Comparison of ENCODE assay signal across 8 mouse cellular contexts in the genomic region with DNA sequence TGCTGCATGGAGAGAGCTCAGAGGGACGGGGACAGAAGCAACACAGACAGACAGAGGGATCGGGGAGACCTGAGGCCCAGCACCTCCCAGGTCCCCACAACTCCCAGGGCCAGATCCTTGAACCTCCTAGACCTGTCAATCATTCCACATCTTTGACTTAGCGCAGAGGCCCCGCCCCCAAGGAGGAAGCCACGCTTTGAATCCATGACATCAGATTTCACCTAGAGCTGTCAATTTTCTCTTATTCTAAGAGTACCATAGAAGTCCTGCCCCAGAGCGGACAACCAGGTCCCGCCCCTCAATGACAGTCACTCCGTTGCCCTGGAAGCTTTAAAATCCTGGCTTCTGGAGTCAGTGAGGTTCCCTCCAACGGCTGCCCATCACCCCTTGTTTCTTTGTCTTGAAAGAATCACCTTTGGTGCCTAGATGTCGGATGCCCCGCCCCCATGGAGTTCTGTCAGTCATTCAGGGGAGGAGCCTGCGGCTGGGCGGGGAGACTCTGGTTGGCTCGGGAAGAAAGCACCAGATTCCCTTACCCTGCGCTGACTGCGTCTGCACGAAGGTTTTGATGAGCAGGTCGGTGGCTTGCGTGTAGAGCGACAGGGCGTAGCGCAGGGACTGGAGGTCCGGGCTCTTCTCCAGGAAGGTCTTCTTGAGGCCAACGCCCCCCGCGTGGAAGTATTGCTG. TPM values are rescaled to one million over a fixed set of nuclear protein-coding genes. Genes with fewer than 3 reads are reported as not detected.
A peak's percentile ranks its signal among the peaks of the same experiment; 100 is the strongest.
DNase-seq lines count a peak whose midpoint lies in the region; ATAC-seq and TF ChIP-seq lines count a peak whose summit lies in the region.

No protein-coding gene starts in this region.

- no peaks in the 10 kb centered on the region for H3K27me3 ChIP-seq in hindbrain, embryonic 15.5 days
- 0 out of 2 replicates have a peak, but pooled peaks cover 3% of the 10 kb centered on the region for H3K27me3 ChIP-seq in liver, adult 2 months (ENCODE audit: control insufficient read depth, insufficient read depth, low read length)
- no peaks in the 10 kb centered on the region for H3K27me3 ChIP-seq in midbrain, postnatal 0 days (ENCODE audit: insufficient read depth, low read length)

- peak overlapping the region; percentile 18 for H3K4me2 ChIP-seq in hindbrain, embryonic 15.5 days
- H3K4me2 ChIP-seq in midbrain, postnatal 0 days (ENCODE audit: low read depth, low read length, poor library complexity, severe bottlenecking), result 0 out of 2 replicates have a peak overlapping the region, but pooled peaks have one; percentile 3

- peaks cover 15% of the 10 kb centered on the region for H3K4me1 ChIP-seq in hindbrain, embryonic 15.5 days (replicated peaks)
- H3K4me1 ChIP-seq in liver, adult 2 months (ENCODE audit: control insufficient read depth, insufficient read depth, low read length), result no peaks in the 10 kb centered on the region
- H3K4me1 ChIP-seq in midbrain, postnatal 0 days (ENCODE audit: insufficient read depth, low read length), result 0 out of 2 replicates have a peak, but pooled peaks cover 4% of the 10 kb centered on the region

- H3K4me3 ChIP-seq in hindbrain, embryonic 15.5 days, result no peak overlapping the region
- H3K4me3 ChIP-seq in liver, adult 2 months (ENCODE audit: insufficient read depth, low read depth, low read length), result no peak overlapping the region
- H3K4me3 ChIP-seq in midbrain, postnatal 0 days (ENCODE audit: low read depth, low read length), result no peak overlapping the region

- H3K9ac ChIP-seq in hindbrain, embryonic 15.5 days, result no peak overlapping the region
- no peak overlapping the region for H3K9ac ChIP-seq in liver, adult 2 months (ENCODE audit: low read depth, low read length)
- H3K9ac ChIP-seq in midbrain, postnatal 0 days (replicated peaks; ENCODE audit: low read length, poor library complexity, severe bottlenecking), result no peak overlapping the region

- DNase-seq in CD8-positive naive resting alpha-beta T cell, adult 2 months (ENCODE audit: low read depth in 2 of 2, low spot score in 2 of 2), result peak; percentile 29 to 54
- peak; percentile 84 for DNase-seq in WW6 (ENCODE audit: low read depth, low spot score)
- peak; percentile 47 for DNase-seq in liver, adult 2 months (ENCODE audit: extremely low read depth, low read depth, low spot score)
- DNase-seq in midbrain, postnatal 0 days (ENCODE audit: low spot score), result peak; percentile 50
- DNase-seq in thymus, postnatal 36 days, result peak; percentile 79 to 85
- no peak for DNase-seq in ovary, adult 18-20 months (ENCODE audit: low spot score)

- 6% methylated on average over 26 of the region's 26 CpGs for WGBS in hindbrain, embryonic 15.5 days
- 7% methylated on average over 26 of the region's 26 CpGs for WGBS in liver, adult 2 months
- WGBS in midbrain, postnatal 0 days, result 9% methylated on average over 26 of the region's 26 CpGs

- no peaks in the 10 kb centered on the region for H3K9me3 ChIP-seq in hindbrain, embryonic 15.5 days
- no peaks in the 10 kb centered on the region for H3K9me3 ChIP-seq in midbrain, postnatal 0 days (ENCODE audit: low read length)

- H3K36me3 ChIP-seq in hindbrain, embryonic 15.5 days, result peaks cover 5% of the 10 kb centered on the region; the same call in 1 of the 2 replicates
- no peaks in the 10 kb centered on the region for H3K36me3 ChIP-seq in liver, adult 2 months (ENCODE audit: control insufficient read depth, insufficient read depth, low read length)
- H3K36me3 ChIP-seq in midbrain, postnatal 0 days (ENCODE audit: insufficient read depth, low read length), result peaks cover 32% of the 10 kb centered on the region

- H3K79me2 ChIP-seq in liver, adult 2 months (ENCODE audit: control insufficient read depth, insufficient read depth, low read length), result no peaks in the 10 kb centered on the region

- no peak for TF ChIP-seq POLR2A in liver, adult 2 months (IDR thresholded peaks at IDR 0.05; ENCODE audit: extremely low read depth, insufficient read depth, low read length)

- H3K27ac ChIP-seq in hindbrain, embryonic 15.5 days (replicated peaks), result peak overlapping the region; percentile 56
- H3K27ac ChIP-seq in liver, adult 2 months (replicated peaks; ENCODE audit: insufficient read depth, low read depth, low read length), result no peak overlapping the region
- 0 out of 2 replicates have a peak overlapping the region, but pooled peaks have one; percentile 12 for H3K27ac ChIP-seq in midbrain, postnatal 0 days (ENCODE audit: low read depth, low read length)

- no peak for TF ChIP-seq CTCF in liver, adult 2 months (IDR thresholded peaks at IDR 0.05; ENCODE audit: low read depth, low read length)
- no peak for TF ChIP-seq CTCF in midbrain, postnatal 0 days (IDR thresholded peaks at IDR 0.05)

- peak; percentile 47; the same call in 1 of the 2 replicates for ATAC-seq in erythroid progenitor cell, adult 5-6 weeks (replicated peaks; ENCODE audit: low FRiP score, poor library complexity, severe bottlenecking)
- ATAC-seq in hindbrain, embryonic 15.5 days (ENCODE audit: low FRiP score, low read depth), result 0 out of 2 replicates have a peak, but pooled peaks have one; percentile 32
- peak; percentile 33; the same call in 1 of the 2 replicates for ATAC-seq in midbrain, postnatal 0 days (ENCODE audit: low FRiP score)

RNA-seq across cellular contexts. Expression of a gene that starts 23.3 kb away (rescaled TPM):
- total RNA-seq in erythroid progenitor cell, adult 5-6 weeks (2015; ENCODE audit: low replicate concordance), result 5.9 and 19.5 TPM in 2 replicates
- 9.2 and 11.0 TPM in 2 replicates for total RNA-seq in erythroid progenitor cell, adult 5-6 weeks (2017; ENCODE audit: low replicate concordance)
- polyA plus RNA-seq in hindbrain, embryonic 15.5 days (2015; fragmentation: Nextera tagmentation; extraction: Ambion mirVana), result 65.6 and 78.2 TPM in 2 replicates
- total RNA-seq in liver, adult 2 months (2014; rRNA removed), result 43.2 and 55.0 TPM in 2 replicates
- polyA plus RNA-seq in liver, adult 2 months (2012; rRNA removed), result 65.3 and 77.3 TPM in 2 replicates
- 104 and 106 TPM in 2 replicates for total RNA-seq in midbrain, postnatal 0 days (2014; rRNA removed)
- polyA plus RNA-seq in midbrain, postnatal 0 days (2015; fragmentation: Nextera tagmentation; extraction: Ambion mirVana), result 62.8 TPM in 2 replicates

RNA-seq across cellular contexts. Expression of a gene that starts 36.7 kb away (rescaled TPM):
- total RNA-seq in erythroid progenitor cell, adult 5-6 weeks (2015; ENCODE audit: low replicate concordance), result 54.1 and 135 TPM in 2 replicates
- 7.4 and 32.9 TPM in 2 replicates for total RNA-seq in erythroid progenitor cell, adult 5-6 weeks (2017; ENCODE audit: low replicate concordance)
- 6.5 and 8.9 TPM in 2 replicates for polyA plus RNA-seq in hindbrain, embryonic 15.5 days (2015; fragmentation: Nextera tagmentation; extraction: Ambion mirVana)
- 0.92 and 1.3 TPM in 2 replicates for total RNA-seq in liver, adult 2 months (2014; rRNA removed)
- 0.73 and 2.1 TPM in 2 replicates for polyA plus RNA-seq in liver, adult 2 months (2012; rRNA removed)
- 5.3 and 5.9 TPM in 2 replicates for total RNA-seq in midbrain, postnatal 0 days (2014; rRNA removed)
- 4.5 and 4.7 TPM in 2 replicates for polyA plus RNA-seq in midbrain, postnatal 0 days (2015; fragmentation: Nextera tagmentation; extraction: Ambion mirVana)

RNA-seq across cellular contexts. Expression of a gene that starts 37.4 kb away (rescaled TPM):
- total RNA-seq in erythroid progenitor cell, adult 5-6 weeks (2015; ENCODE audit: low replicate concordance), result not detected in 2 replicates
- not detected in 2 replicates for total RNA-seq in erythroid progenitor cell, adult 5-6 weeks (2017; ENCODE audit: low replicate concordance)
- polyA plus RNA-seq in hindbrain, embryonic 15.5 days (2015; fragmentation: Nextera tagmentation; extraction: Ambion mirVana), result 20.8 and 24.7 TPM in 2 replicates
- 0.09 and 0.20 TPM in 2 replicates for total RNA-seq in liver, adult 2 months (2014; rRNA removed)
- polyA plus RNA-seq in liver, adult 2 months (2012; rRNA removed), result 0.15 and 0.72 TPM in 2 replicates
- total RNA-seq in midbrain, postnatal 0 days (2014; rRNA removed), result 69.0 and 70.8 TPM in 2 replicates
- 14.5 and 16.2 TPM in 2 replicates for polyA plus RNA-seq in midbrain, postnatal 0 days (2015; fragmentation: Nextera tagmentation; extraction: Ambion mirVana)

RNA-seq across cellular contexts. Expression of a gene that starts 42.0 kb away (rescaled TPM):
- total RNA-seq in erythroid progenitor cell, adult 5-6 weeks (2015; ENCODE audit: low replicate concordance), result 2.1 and 5.4 TPM in 2 replicates
- 0.68 and 0.90 TPM in 2 replicates for total RNA-seq in erythroid progenitor cell, adult 5-6 weeks (2017; ENCODE audit: low replicate concordance)
- 6.1 and 7.0 TPM in 2 replicates for polyA plus RNA-seq in hindbrain, embryonic 15.5 days (2015; fragmentation: Nextera tagmentation; extraction: Ambion mirVana)
- total RNA-seq in liver, adult 2 months (2014; rRNA removed), result 4.0 and 4.6 TPM in 2 replicates
- polyA plus RNA-seq in liver, adult 2 months (2012; rRNA removed), result 5.7 and 7.9 TPM in 2 replicates
- 9.0 and 12.3 TPM in 2 replicates for total RNA-seq in midbrain, postnatal 0 days (2014; rRNA removed)
- 6.4 and 7.1 TPM in 2 replicates for polyA plus RNA-seq in midbrain, postnatal 0 days (2015; fragmentation: Nextera tagmentation; extraction: Ambion mirVana)

RNA-seq across cellular contexts. Expression of a gene that starts 42.1 kb away (rescaled TPM):
- 31.4 and 36.9 TPM in 2 replicates for total RNA-seq in erythroid progenitor cell, adult 5-6 weeks (2015; ENCODE audit: low replicate concordance)
- 14.8 and 31.8 TPM in 2 replicates for total RNA-seq in erythroid progenitor cell, adult 5-6 weeks (2017; ENCODE audit: low replicate concordance)
- 224 and 233 TPM in 2 replicates for polyA plus RNA-seq in hindbrain, embryonic 15.5 days (2015; fragmentation: Nextera tagmentation; extraction: Ambion mirVana)
- 111 and 113 TPM in 2 replicates for total RNA-seq in liver, adult 2 months (2014; rRNA removed)
- polyA plus RNA-seq in liver, adult 2 months (2012; rRNA removed), result 119 and 124 TPM in 2 replicates
- 333 and 399 TPM in 2 replicates for total RNA-seq in midbrain, postnatal 0 days (2014; rRNA removed)
- 293 and 300 TPM in 2 replicates for polyA plus RNA-seq in midbrain, postnatal 0 days (2015; fragmentation: Nextera tagmentation; extraction: Ambion mirVana)

Comparison
In these comparisons a context has a peak if more than half of its experiments do, and no peak if none do; other contexts are left out.
1. RNA of a gene that starts 37.4 kb away (total RNA-seq): 69.0 to 70.8 TPM in midbrain, postnatal 0 days; 0.09 to 0.20 TPM in liver, adult 2 months and not detected in erythroid progenitor cell, adult 5-6 weeks; every median in the first group is over 10 times any median in the second.
2. Peak in every context shown above with its lines, with median percentiles within 50 percentile points of each other: ATAC-seq.